Mouse (Mus musculus) MEL (cell line): Measurements from ENCODE around the gene F2r. TPM values are rescaled to one million over a fixed set of nuclear protein-coding genes. Genes with fewer than 3 reads are reported as not detected.

Source experiments
- DNase-seq: peaks from one replicate; pipeline ENCODE4 v3.0.0; 2011; ENCODE audit warnings: low read depth, low spot score
- H3K27ac ChIP-seq: 2 replicates; pipeline ENCODE4 v1.5.1; 2012; ENCODE audit warnings: low read depth, mild to moderate bottlenecking, control low read depth, low read length, moderate library complexity; ENCODE audit not compliant: control insufficient read depth
- H3K27me3 ChIP-seq, 2 experiments: fragments of 150-350 bp in 1 of 2; sonication (generic) in 1 of 2; 2 replicates each; pipeline ENCODE4 v1.6.1; 2012; ENCODE audit warnings: low read length in 2 of 2, mild to moderate bottlenecking in 2 of 2, improper control_type of control experiment in 1 of 2, moderate library complexity in 1 of 2; ENCODE audit not compliant: insufficient read depth in 2 of 2, control insufficient read depth in 1 of 2
- H3K36me3 ChIP-seq, 2 experiments: 2 replicates each; pipeline ENCODE4 v1.6.1; 2012 to 2014; ENCODE audit warnings: low read length in 2 of 2, improper control_type of control experiment in 1 of 2, inconsistent platforms in 1 of 2, mild to moderate bottlenecking in 1 of 2; ENCODE audit not compliant: insufficient read depth in 2 of 2, control insufficient read depth in 1 of 2
- H3K4me1 ChIP-seq, 2 experiments: fragments of 150-350 bp in 1 of 2; sonication (generic) in 1 of 2; 2 replicates each; pipeline ENCODE4 v1.6.1; 2012; ENCODE audit warnings: low read length in 2 of 2, improper control_type of control experiment in 1 of 2, mild to moderate bottlenecking in 1 of 2; ENCODE audit not compliant: insufficient read depth in 2 of 2, control insufficient read depth in 1 of 2
- H3K4me3 ChIP-seq, 2 experiments: fragments of 150-350 bp in 1 of 2; sonication (generic) in 1 of 2; 2 replicates each; pipeline ENCODE4 v1.5.1; 2012; ENCODE audit warnings: low read depth in 2 of 2, low read length in 2 of 2, mild to moderate bottlenecking in 2 of 2, moderate library complexity in 2 of 2, control low read depth in 1 of 2, improper control_type of control experiment in 1 of 2; ENCODE audit not compliant: control insufficient read depth in 1 of 2, insufficient read depth in 1 of 2
- H3K79me2 ChIP-seq: 2 replicates; pipeline ENCODE4 v1.6.1; 2012; ENCODE audit warnings: mild to moderate bottlenecking, low read length, moderate library complexity; ENCODE audit not compliant: control insufficient read depth, poor library complexity, insufficient read depth
- H3K9ac ChIP-seq: 2 replicates; pipeline ENCODE4 v1.6.1; 2012; ENCODE audit warnings: low read depth, mild to moderate bottlenecking, control low read depth, low read length, moderate library complexity; ENCODE audit not compliant: control insufficient read depth, poor library complexity, severe bottlenecking
- H3K9me3 ChIP-seq: fragments of 150-350 bp; sonication (generic); replicated peaks from 2 replicates; pipeline ENCODE4 v1.6.1; 2012; ENCODE audit warnings: mild to moderate bottlenecking, low read length, improper control_type of control experiment, moderate library complexity; ENCODE audit not compliant: insufficient read depth
- BHLHE40 ChIP-seq: IDR thresholded peaks from 2 replicates; pipeline ENCODE4 v1.6.1; 2012; ENCODE audit warnings: low read depth, mild to moderate bottlenecking, inconsistent platforms, low read length, improper control_type of control experiment, borderline replicate concordance
- CHD1 ChIP-seq: IDR thresholded peaks from 2 replicates; pipeline ENCODE4 v1.6.1; 2012; ENCODE audit warnings: low read depth, mild to moderate bottlenecking, inconsistent platforms, low read length, improper control_type of control experiment
- CTCF ChIP-seq, 3 experiments: IDR thresholded peaks in 2 of 3; conservative IDR thresholded peaks in 1 of 3; 2 replicates each; pipeline ENCODE4 v1.5.1; 2011 to 2012; ENCODE audit warnings: low read length in 3 of 3, low read depth in 2 of 3, mild to moderate bottlenecking in 2 of 3, improper control_type of control experiment in 1 of 3, inconsistent platforms in 1 of 3, mixed read lengths in 1 of 3, moderate library complexity in 1 of 3; ENCODE audit not compliant: control insufficient read depth in 1 of 3, insufficient read depth in 1 of 3, poor library complexity in 1 of 3, severe bottlenecking in 1 of 3
- E2F4 ChIP-seq: IDR thresholded peaks from 2 replicates; pipeline ENCODE4 v1.6.1; 2011; ENCODE audit warnings: low read depth, low read length, improper control_type of control experiment, borderline replicate concordance
- ELF1 ChIP-seq: IDR thresholded peaks from 2 replicates; pipeline ENCODE4 v1.6.1; 2014; ENCODE audit warnings: low read depth, mild to moderate bottlenecking, inconsistent platforms, low read length, improper control_type of control experiment, moderate library complexity
- HCFC1 ChIP-seq: IDR thresholded peaks from 2 replicates; pipeline ENCODE4 v1.6.1; 2012; ENCODE audit warnings: low read depth, mild to moderate bottlenecking, inconsistent platforms, low read length, improper control_type of control experiment, moderate library complexity
- JUND ChIP-seq: IDR thresholded peaks from 2 replicates; pipeline ENCODE4 v1.6.1; 2011; ENCODE audit warnings: low read depth, mild to moderate bottlenecking, improper control_type of control experiment, low read length
- MAX ChIP-seq: IDR thresholded peaks from 2 replicates; pipeline ENCODE4 v1.6.1; 2011; ENCODE audit warnings: low read length, improper control_type of control experiment
- MAZ ChIP-seq: IDR thresholded peaks from 2 replicates; pipeline ENCODE4 v1.6.1; 2012; ENCODE audit warnings: low read depth, mild to moderate bottlenecking, inconsistent platforms, low read length, improper control_type of control experiment
- MEF2A ChIP-seq: IDR thresholded peaks from 2 replicates; pipeline ENCODE4 v1.6.1; 2014; ENCODE audit warnings: low read depth, mild to moderate bottlenecking, inconsistent platforms, low read length, improper control_type of control experiment; ENCODE audit not compliant: poor library complexity, insufficient replicate concordance, severe bottlenecking; ENCODE audit errors: extremely low read depth
- MXI1 ChIP-seq: IDR thresholded peaks from 2 replicates; pipeline ENCODE4 v1.6.1; 2011; ENCODE audit warnings: mild to moderate bottlenecking, low read depth, low read length, improper control_type of control experiment
- MYB ChIP-seq: IDR thresholded peaks from 2 replicates; pipeline ENCODE4 v1.6.1; 2011; ENCODE audit warnings: mild to moderate bottlenecking, low read depth, low read length, improper control_type of control experiment
- MYC ChIP-seq: IDR thresholded peaks from 2 replicates; pipeline ENCODE4 v1.6.1; 2011; ENCODE audit warnings: low read depth, mild to moderate bottlenecking, low read length, improper control_type of control experiment, moderate library complexity
- NELFE ChIP-seq: IDR thresholded peaks from 2 replicates; pipeline ENCODE4 v1.6.1; 2011; ENCODE audit warnings: low read depth, low read length, improper control_type of control experiment
- NRF1 ChIP-seq: IDR thresholded peaks from 2 replicates; pipeline ENCODE4 v1.6.1; 2014; ENCODE audit warnings: low read depth, mild to moderate bottlenecking, inconsistent platforms, low read length, improper control_type of control experiment, moderate library complexity; ENCODE audit not compliant: poor library complexity, insufficient read depth, severe bottlenecking
- POLR2A ChIP-seq, 2 experiments: IDR thresholded peaks; 2 replicates each; pipeline ENCODE4 v1.6.1; 2011 to 2012; ENCODE audit warnings: low read length in 2 of 2, mild to moderate bottlenecking in 2 of 2, control low read depth in 1 of 2, improper control_type of control experiment in 1 of 2, low read depth in 1 of 2, moderate library complexity in 1 of 2; ENCODE audit not compliant: control insufficient read depth in 1 of 2, insufficient read depth in 1 of 2, poor library complexity in 1 of 2
- POLR2AphosphoS2 ChIP-seq: IDR thresholded peaks from 2 replicates; pipeline ENCODE4 v1.6.1; 2011; ENCODE audit warnings: low read length, improper control_type of control experiment
- POLR2AphosphoS5 ChIP-seq: IDR thresholded peaks from 2 replicates; pipeline ENCODE4 v1.6.1; 2012; ENCODE audit warnings: low read depth, borderline replicate concordance, mild to moderate bottlenecking, inconsistent platforms, low read length, moderate library complexity, mixed read lengths
- RAD21 ChIP-seq: IDR thresholded peaks from 2 replicates; pipeline ENCODE4 v1.6.1; 2011; ENCODE audit warnings: mild to moderate bottlenecking, low read depth, low read length, improper control_type of control experiment
- RCOR1 ChIP-seq: IDR thresholded peaks from 2 replicates; pipeline ENCODE4 v1.6.1; 2012; ENCODE audit warnings: low read depth, mild to moderate bottlenecking, inconsistent platforms, low read length, improper control_type of control experiment
- TAL1 ChIP-seq: IDR thresholded peaks from 2 replicates; pipeline ENCODE4 v1.6.1; 2012; ENCODE audit warnings: mild to moderate bottlenecking, inconsistent platforms, low read length, moderate library complexity, mixed read lengths
- TBP ChIP-seq: IDR thresholded peaks from 2 replicates; pipeline ENCODE4 v1.8.0; 2011; ENCODE audit warnings: low read depth, low read length, improper control_type of control experiment
- TCF12 ChIP-seq: IDR thresholded peaks from 2 replicates; pipeline ENCODE4 v1.6.1; 2014; ENCODE audit warnings: low read depth, mild to moderate bottlenecking, inconsistent platforms, low read length, improper control_type of control experiment, moderate library complexity
- UBTF ChIP-seq: IDR thresholded peaks from 2 replicates; pipeline ENCODE4 v1.6.1; 2012; ENCODE audit warnings: low read depth, mild to moderate bottlenecking, inconsistent platforms, low read length, improper control_type of control experiment, moderate library complexity, borderline replicate concordance; ENCODE audit not compliant: insufficient read depth
- USF1 ChIP-seq: IDR thresholded peaks from 2 replicates; pipeline ENCODE4 v1.6.1; 2014; ENCODE audit warnings: low read depth, mild to moderate bottlenecking, inconsistent platforms, low read length, improper control_type of control experiment, moderate library complexity
- ZKSCAN1 ChIP-seq: IDR thresholded peaks from 2 replicates; pipeline ENCODE4 v1.6.1; 2012; ENCODE audit warnings: low read depth, mild to moderate bottlenecking, inconsistent platforms, low read length, improper control_type of control experiment, moderate library complexity
- ZMIZ1 ChIP-seq: IDR thresholded peaks from 2 replicates; pipeline ENCODE4 v1.6.1; 2012; ENCODE audit warnings: low read depth, mild to moderate bottlenecking, inconsistent platforms, low read length, improper control_type of control experiment, moderate library complexity
- ZNF384 ChIP-seq: IDR thresholded peaks from 2 replicates; pipeline ENCODE4 v1.6.1; 2012; ENCODE audit warnings: low read depth, mild to moderate bottlenecking, inconsistent platforms, low read length, improper control_type of control experiment
- polyA plus RNA-seq, 2 experiments: library from polyadenylated mRNA; stranded (reverse) in 1 of 2; unstranded in 1 of 2; fragments of >175 nt in 1 of 2; fragments of >200 nt in 1 of 2; gene quantifications; 2 replicates each; pipeline versions ENCODE4 v1.2.1 to v1.2.4; 2012; ENCODE audit warnings: low replicate concordance in 2 of 2, low read depth in 1 of 2; ENCODE audit not compliant: insufficient read length in 2 of 2, insufficient read depth in 1 of 2, missing spikeins in 1 of 2
- total RNA-seq: library from RNA; depleted of rRNA; stranded (reverse); fragments of 300-350 nt; gene quantifications from 2 replicates; pipeline ENCODE4 v1.2.3, GENCODE M21; 2012

Gene F2r
- total and polyA plus RNA-seq, 3 experiments = 19.1 to 32.7 TPM; not detected in 1

GRCm38 (mm10) chr13:95584898-95585297 is 33.4 kb downstream of the F2r start:
- Histone ChIP-seq H3K9me3 (no peaks in the 10 kb centered on the region), H3K27me3 (peaks cover 0 to 9% of the 10 kb centered on the region in 2 experiments; a peak in 2 of 4 replicates), H3K79me2 (no peaks in the 10 kb centered on the region), H3K27ac (no peak overlapping the region), H3K36me3 (no peaks in the 10 kb centered on the region), H3K9ac (no peak overlapping the region), H3K4me3 (no peak overlapping the region), H3K4me1 (no peaks in the 10 kb centered on the region)
- TF ChIP-seq ELF1 (no peak), POLR2AphosphoS5 (no peak), USF1 (no peak), RCOR1 (no peak), ZKSCAN1 (no peak), E2F4 (no peak), NELFE (no peak), TBP (no peak), TCF12 (no peak), MAZ (no peak), BHLHE40 (no peak), TAL1 (no peak), JUND (no peak), HCFC1 (no peak), CTCF (IDR thresholded peaks at IDR 0.05 in 2 of 3, conservative IDR thresholded peaks at IDR 0.05 in 1 of 3; ENCODE audit: control insufficient read depth in 1 of 3, insufficient read depth in 1 of 3, low read depth in 2 of 3, low read length in 3 of 3, poor library complexity in 1 of 3, severe bottlenecking in 1 of 3) (no peak), ZMIZ1 (no peak), MYB (no peak), POLR2A (IDR thresholded peaks at IDR 0.05; ENCODE audit: control insufficient read depth in 1 of 2, insufficient read depth in 1 of 2, low read depth in 1 of 2, low read length in 2 of 2, poor library complexity in 1 of 2) (no peak), MAX (no peak), CHD1 (no peak)
- no peak for DNase-seq

DNA sequence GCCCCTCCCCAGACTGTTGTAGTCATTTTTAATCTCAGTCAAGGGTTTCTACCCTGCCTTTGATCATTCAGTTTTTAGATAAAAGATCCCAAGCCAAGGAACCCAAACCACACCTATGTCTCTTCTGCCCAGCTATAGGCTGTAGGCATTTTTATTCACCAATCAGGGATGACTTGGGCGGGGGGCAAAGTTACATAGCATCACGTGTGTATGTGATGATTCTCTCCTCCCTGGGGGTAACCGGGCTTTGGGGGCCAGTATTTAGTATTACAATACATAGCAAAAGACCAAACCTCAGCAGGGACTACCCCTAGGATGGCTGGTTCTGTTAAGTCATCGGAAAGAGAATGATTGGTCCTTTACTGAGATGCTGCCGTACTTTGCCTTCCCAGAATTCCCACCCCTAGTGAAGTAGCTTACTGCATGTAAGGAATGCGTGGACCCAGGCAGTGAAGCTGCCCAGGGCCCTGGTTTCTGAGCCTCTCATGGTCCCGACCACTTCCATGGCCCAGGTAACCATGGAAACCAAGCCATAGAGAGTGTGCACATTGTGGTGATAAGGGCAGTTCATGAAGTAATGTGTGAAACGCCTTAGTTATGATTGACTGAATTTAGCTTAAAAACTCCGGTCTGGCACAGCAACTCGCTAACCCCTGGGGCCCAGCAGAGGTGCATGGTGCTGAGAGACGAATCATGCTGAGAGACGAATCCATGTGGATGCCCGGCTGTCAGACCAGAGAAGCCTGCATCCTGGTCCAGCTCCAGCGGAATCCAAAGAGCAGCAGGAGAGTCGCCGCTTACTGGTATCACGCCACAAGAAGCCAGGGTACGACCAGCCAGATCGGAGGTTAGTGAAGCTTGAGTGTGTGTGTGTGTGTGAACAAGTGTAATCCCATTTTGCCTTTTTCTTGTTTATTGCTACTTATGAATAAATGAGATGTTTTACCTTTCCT is 34.8 kb downstream of the F2r start:
- no peaks in the 10 kb centered on the region for H3K79me2 ChIP-seq
- no peaks in the 10 kb centered on the region for H3K9me3 ChIP-seq
- H3K27me3 ChIP-seq = peaks cover 0 to 9% of the 10 kb centered on the region in 2 experiments; a peak in 2 of 4 replicates
- TF ChIP-seq MYC = no peak
- TF ChIP-seq ZNF384 = no peak
- TF ChIP-seq MYB = no peak
- TF ChIP-seq MXI1 = no peak
- TF ChIP-seq RAD21 = no peak
- TF ChIP-seq POLR2AphosphoS5 = no peak
- TF ChIP-seq NELFE = no peak
- TF ChIP-seq ZMIZ1 = no peak
- TF ChIP-seq NRF1 = no peak
- TF ChIP-seq CTCF (IDR thresholded peaks at IDR 0.05 in 2 of 3, conservative IDR thresholded peaks at IDR 0.05 in 1 of 3; ENCODE audit: control insufficient read depth in 1 of 3, insufficient read depth in 1 of 3, low read depth in 2 of 3, low read length in 3 of 3, poor library complexity in 1 of 3, severe bottlenecking in 1 of 3) = no peak
- TF ChIP-seq UBTF = no peak
- no peak for TF ChIP-seq POLR2AphosphoS2
- TF ChIP-seq BHLHE40 = no peak
- no peak for TF ChIP-seq MEF2A
- no peaks in the 10 kb centered on the region for H3K36me3 ChIP-seq
- no peak overlapping the region for H3K4me3 ChIP-seq
- H3K27ac ChIP-seq = no peak overlapping the region
- no peak for DNase-seq
- no peaks in the 10 kb centered on the region for H3K4me1 ChIP-seq
- no peak overlapping the region for H3K9ac ChIP-seq
